Mouse (Mus musculus): ENCODE measurements at regions not wholly inside any gene's neighbourhood (a gene's known extent, or its start where the extent isn't known, plus 50 kb on each side); places are given as distances from the start of the nearest gene placed in this dataset.

DNA sequence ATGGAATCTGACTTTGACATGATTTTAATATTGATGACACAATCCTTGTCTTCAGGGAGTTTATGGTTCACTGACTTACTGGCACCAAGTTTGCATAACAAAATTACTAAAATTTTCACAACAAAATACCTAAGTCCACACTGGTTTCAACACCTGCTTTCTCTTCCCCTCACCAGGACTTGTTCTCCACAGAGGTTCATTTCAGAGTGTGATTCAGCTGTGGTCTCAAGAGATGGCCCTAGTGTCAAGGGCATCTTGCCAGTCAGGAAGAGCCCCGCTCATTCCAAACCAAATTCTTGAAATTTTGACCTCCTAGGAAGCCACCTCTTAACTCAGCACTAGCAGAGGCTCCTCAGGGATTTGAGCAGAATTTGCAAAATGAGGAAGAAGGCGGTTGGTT lies 95.3 kb downstream of the Lmo4 start:
- no peak overlapping the region for H3K4me3 ChIP-seq (ENCODE audit: low read length)
- ATAC-seq = no peak
- no peak overlapping the region for H3K9ac ChIP-seq (ENCODE audit: low read depth, low read length)
- no peak overlapping the region for H3K27ac ChIP-seq (ENCODE audit: low read length)
- WGBS = 82% methylated on average over 2 of the region's 2 CpGs
- no peaks in the 10 kb centered on the region for H3K4me1 ChIP-seq (ENCODE audit: control insufficient read depth, insufficient read depth, low read length)
- H3K27me3 ChIP-seq (replicated peaks; ENCODE audit: control insufficient read depth, insufficient read depth, low read length) = no peaks in the 10 kb centered on the region
- H3K9me3 ChIP-seq (ENCODE audit: control insufficient read depth, low read length) = no peaks in the 10 kb centered on the region
- no peaks in the 10 kb centered on the region for H3K36me3 ChIP-seq (ENCODE audit: control insufficient read depth, insufficient read depth, low read length)
- H3K4me2 ChIP-seq (ENCODE audit: low read depth, low read length) = no peak overlapping the region

DNA sequence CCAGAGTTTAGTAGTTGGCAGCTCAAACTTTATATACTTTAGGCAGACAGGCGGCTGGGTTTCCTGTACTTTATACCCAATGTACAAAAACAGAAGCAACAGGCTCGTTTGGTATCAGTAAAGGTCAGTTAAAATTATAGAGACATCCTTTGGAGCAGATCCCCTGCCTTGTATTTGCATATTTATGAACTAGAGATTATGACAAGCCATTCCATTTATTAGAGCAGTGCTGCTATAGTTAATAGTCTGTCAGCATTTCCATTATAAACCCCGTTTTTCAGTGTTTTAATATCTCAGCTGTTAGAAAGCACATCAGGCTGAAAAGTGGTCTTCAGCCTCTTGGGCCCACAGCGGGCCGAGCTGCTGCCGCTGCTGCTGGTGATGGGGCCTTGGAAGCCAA lies 96.7 kb downstream of the Lmo4 start:
- Histone ChIP-seq H3K4me2 (ENCODE audit: low read depth, low read length) (no peak overlapping the region), H3K36me3 (ENCODE audit: control insufficient read depth, insufficient read depth, low read length) (no peaks in the 10 kb centered on the region), H3K9ac (ENCODE audit: low read depth, low read length) (no peak overlapping the region), H3K4me1 (ENCODE audit: control insufficient read depth, insufficient read depth, low read length) (no peaks in the 10 kb centered on the region), H3K4me3 (ENCODE audit: low read length) (no peak overlapping the region), H3K27me3 (replicated peaks; ENCODE audit: control insufficient read depth, insufficient read depth, low read length) (no peaks in the 10 kb centered on the region), H3K27ac (ENCODE audit: low read length) (no peak overlapping the region), H3K9me3 (ENCODE audit: control insufficient read depth, low read length) (no peaks in the 10 kb centered on the region)
- ATAC-seq = no peak
- 75% methylated on average over 6 of the region's 6 CpGs for WGBS

DNA sequence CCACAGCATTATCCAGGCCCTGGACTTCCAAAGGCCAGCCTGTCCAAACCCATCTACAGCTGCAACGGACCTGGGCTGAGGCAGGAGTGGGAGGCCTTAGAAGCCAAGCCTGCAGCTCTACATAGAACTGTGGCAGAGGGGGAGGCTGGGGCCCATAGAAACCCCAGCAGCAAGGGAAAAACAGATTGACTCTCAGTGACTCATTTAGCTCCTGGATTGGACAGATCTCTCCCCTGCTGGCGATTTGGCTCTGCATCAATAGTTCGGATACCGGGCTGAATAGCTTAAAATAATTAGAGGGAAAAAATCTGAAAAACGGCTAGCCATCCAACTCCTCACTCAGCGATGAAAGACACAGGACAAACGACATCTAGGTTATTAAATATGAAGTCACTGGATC lies 97.4 kb downstream of the Lmo4 start:
- H3K36me3 ChIP-seq (ENCODE audit: control insufficient read depth, insufficient read depth, low read length) = no peaks in the 10 kb centered on the region
- H3K4me1 ChIP-seq (ENCODE audit: control insufficient read depth, insufficient read depth, low read length) = no peaks in the 10 kb centered on the region
- H3K27me3 ChIP-seq (replicated peaks; ENCODE audit: control insufficient read depth, insufficient read depth, low read length) = no peaks in the 10 kb centered on the region
- H3K9me3 ChIP-seq (ENCODE audit: control insufficient read depth, low read length) = no peaks in the 10 kb centered on the region
- H3K4me3 ChIP-seq (ENCODE audit: low read length) = no peak overlapping the region
- no peak overlapping the region for H3K27ac ChIP-seq (ENCODE audit: low read length)
- 75% methylated on average over 7 of the region's 7 CpGs for WGBS
- no peak for ATAC-seq
- H3K4me2 ChIP-seq (ENCODE audit: low read depth, low read length) = no peak overlapping the region
- no peak overlapping the region for H3K9ac ChIP-seq (ENCODE audit: low read depth, low read length)

DNA sequence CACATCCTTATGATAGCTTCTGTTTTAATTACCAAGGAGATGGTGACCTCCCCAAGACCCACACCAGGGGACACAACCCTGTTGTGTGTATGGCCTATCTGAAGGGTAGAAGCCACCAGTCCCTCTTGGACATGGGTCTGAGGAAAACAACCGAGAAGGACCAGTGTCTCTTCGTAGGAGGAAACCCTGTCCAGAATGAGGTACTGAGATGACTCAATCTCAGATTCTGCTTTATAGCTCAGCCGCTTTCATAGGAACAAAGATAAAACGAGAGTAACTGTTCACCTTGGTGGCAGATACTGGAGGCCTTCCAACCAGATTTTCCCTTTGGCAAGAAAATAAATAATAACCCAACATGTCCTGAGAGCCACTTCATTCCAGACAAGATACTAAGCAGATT lies 100.7 kb downstream of the Lmo4 start:
- Histone ChIP-seq H3K4me1 (ENCODE audit: control insufficient read depth, insufficient read depth, low read length) (no peaks in the 10 kb centered on the region), H3K9me3 (ENCODE audit: control insufficient read depth, low read length) (no peaks in the 10 kb centered on the region), H3K9ac (ENCODE audit: low read depth, low read length) (no peak overlapping the region), H3K4me2 (ENCODE audit: low read depth, low read length) (no peak overlapping the region), H3K27me3 (replicated peaks; ENCODE audit: control insufficient read depth, insufficient read depth, low read length) (no peaks in the 10 kb centered on the region), H3K27ac (ENCODE audit: low read length) (no peak overlapping the region), H3K36me3 (ENCODE audit: control insufficient read depth, insufficient read depth, low read length) (no peaks in the 10 kb centered on the region), H3K4me3 (ENCODE audit: low read length) (no peak overlapping the region)
- 75% methylated on average over 4 of the region's 4 CpGs for WGBS
- ATAC-seq = no peak

DNA sequence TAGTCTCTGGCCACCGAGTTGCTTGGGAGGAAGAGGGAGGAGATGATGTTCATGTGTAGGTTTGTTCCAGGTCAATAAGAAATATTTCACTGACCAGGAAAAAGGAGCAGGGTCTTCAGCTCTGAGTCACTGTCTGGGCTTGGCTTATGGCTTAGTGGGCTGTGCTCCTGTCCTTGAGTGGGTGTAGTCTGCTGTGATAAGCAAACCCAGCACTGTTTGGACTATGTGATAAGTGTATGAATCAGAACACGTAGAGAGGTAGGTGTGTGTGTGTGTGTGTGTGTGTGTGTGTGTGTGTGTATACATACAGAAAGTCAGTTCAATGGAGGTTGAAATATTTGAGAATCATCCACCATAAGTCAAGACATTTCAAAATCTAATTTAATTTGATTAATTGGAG lies 105.6 kb downstream of the Lmo4 start:
- ATAC-seq = peak; percentile 68
- Histone ChIP-seq H3K4me2 (ENCODE audit: low read depth, low read length) (no peak overlapping the region), H3K27ac (ENCODE audit: low read length) (no peak overlapping the region), H3K27me3 (replicated peaks; ENCODE audit: control insufficient read depth, insufficient read depth, low read length) (no peaks in the 10 kb centered on the region), H3K4me1 (ENCODE audit: control insufficient read depth, insufficient read depth, low read length) (no peaks in the 10 kb centered on the region), H3K4me3 (ENCODE audit: low read length) (no peak overlapping the region), H3K36me3 (ENCODE audit: control insufficient read depth, insufficient read depth, low read length) (no peaks in the 10 kb centered on the region), H3K9ac (ENCODE audit: low read depth, low read length) (no peak overlapping the region), H3K9me3 (ENCODE audit: control insufficient read depth, low read length) (no peaks in the 10 kb centered on the region)
- 53% methylated on average over 2 of the region's 2 CpGs for WGBS

DNA sequence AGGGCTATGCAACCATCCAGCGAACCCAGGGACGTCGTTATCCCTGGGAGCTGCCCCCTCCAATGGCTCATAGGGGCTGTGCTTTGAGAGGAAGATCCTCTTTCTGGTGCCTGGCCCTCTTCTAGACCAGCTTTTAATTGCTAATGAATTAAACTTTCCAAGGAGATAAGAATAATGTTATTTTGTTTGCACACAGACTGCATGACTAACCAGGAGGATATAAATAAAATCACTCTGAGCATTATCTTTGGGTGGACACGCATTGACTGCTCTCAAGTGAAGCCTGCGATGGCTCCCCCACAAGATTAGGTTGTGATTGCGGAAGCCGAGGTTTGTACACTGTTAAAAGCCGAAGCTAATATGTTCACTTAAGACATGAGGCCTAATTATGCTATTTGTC lies 106.3 kb downstream of the Lmo4 start:
- Histone ChIP-seq H3K9ac (ENCODE audit: low read depth, low read length) (no peak overlapping the region), H3K27ac (ENCODE audit: low read length) (no peak overlapping the region), H3K36me3 (ENCODE audit: control insufficient read depth, insufficient read depth, low read length) (no peaks in the 10 kb centered on the region), H3K4me1 (ENCODE audit: control insufficient read depth, insufficient read depth, low read length) (no peaks in the 10 kb centered on the region), H3K9me3 (ENCODE audit: control insufficient read depth, low read length) (no peaks in the 10 kb centered on the region), H3K4me3 (ENCODE audit: low read length) (no peak overlapping the region), H3K4me2 (ENCODE audit: low read depth, low read length) (no peak overlapping the region), H3K27me3 (replicated peaks; ENCODE audit: control insufficient read depth, insufficient read depth, low read length) (no peaks in the 10 kb centered on the region)
- ATAC-seq = no peak
- 56% methylated on average over 8 of the region's 8 CpGs for WGBS

DNA sequence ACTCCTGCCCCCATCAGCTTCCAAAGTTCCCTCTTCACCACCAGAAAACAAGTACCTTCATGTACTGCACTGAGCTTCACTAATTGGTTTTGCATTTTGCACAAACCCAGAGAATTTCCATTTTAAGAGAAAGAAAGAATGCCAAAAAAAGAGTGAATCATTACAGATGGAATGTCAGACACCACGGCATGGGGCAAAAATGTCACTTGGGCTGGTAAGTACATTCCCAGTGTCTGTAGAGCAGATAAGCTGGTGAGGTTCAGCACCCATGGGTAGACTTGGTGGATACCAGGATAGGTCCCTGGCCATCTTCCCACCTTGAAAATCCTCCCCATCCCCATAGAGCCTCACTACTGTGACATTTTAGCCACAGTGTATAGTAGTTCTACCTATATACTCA lies 113.8 kb downstream of the Lmo4 start:
- H3K27ac ChIP-seq (ENCODE audit: low read length) = no peak overlapping the region
- WGBS = 87% methylated on average over 1 of the region's 1 CpGs
- ATAC-seq = no peak

DNA sequence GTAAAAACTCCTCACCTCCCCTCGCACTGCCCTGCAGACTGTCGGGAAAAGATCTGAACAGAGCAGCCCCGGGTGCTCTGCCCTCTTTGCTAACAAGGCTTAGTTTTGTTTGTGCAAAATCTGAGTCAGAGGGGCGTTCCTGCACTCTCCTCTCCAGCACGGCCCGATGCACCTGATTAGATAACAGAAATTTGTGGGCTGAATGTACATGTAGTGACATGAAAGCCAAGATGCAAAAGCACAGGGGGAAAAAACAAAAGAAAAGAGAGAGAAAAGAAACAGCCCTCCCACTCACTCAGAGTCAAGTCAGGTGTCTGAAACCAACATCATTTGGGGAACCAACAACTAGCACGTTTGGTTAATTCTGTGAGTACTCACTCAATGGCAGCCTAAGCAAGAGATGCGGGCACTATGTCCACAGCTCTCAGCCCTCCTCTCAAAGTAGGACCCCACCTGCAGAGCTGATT lies 115.2 kb downstream of the Lmo4 start:
- WGBS = 25% methylated on average over 8 of the region's 8 CpGs
- H3K36me3 ChIP-seq (ENCODE audit: control insufficient read depth, insufficient read depth, low read length) = no peaks in the 10 kb centered on the region
- 0 out of 2 replicates have a peak, but pooled peaks cover 10% of the 10 kb centered on the region for H3K4me1 ChIP-seq (ENCODE audit: control insufficient read depth, insufficient read depth, low read length)
- ATAC-seq = peak; percentile 63; the same call in 1 of the 2 replicates
- no peak overlapping the region for H3K27ac ChIP-seq (ENCODE audit: low read length)
- no peaks in the 10 kb centered on the region for H3K9me3 ChIP-seq (ENCODE audit: control insufficient read depth, low read length)
- no peak overlapping the region for H3K9ac ChIP-seq (ENCODE audit: low read depth, low read length)
- H3K4me2 ChIP-seq (ENCODE audit: low read depth, low read length) = no peak overlapping the region
- H3K27me3 ChIP-seq (replicated peaks; ENCODE audit: control insufficient read depth, insufficient read depth, low read length) = no peaks in the 10 kb centered on the region
- H3K4me3 ChIP-seq (ENCODE audit: low read length) = no peak overlapping the region

More for the DNA sequence above, 113.8 kb downstream of the Lmo4 start:
- Histone ChIP-seq H3K9ac (ENCODE audit: low read depth, low read length) (no peak overlapping the region), H3K4me2 (ENCODE audit: low read depth, low read length) (no peak overlapping the region), H3K27me3 (replicated peaks; ENCODE audit: control insufficient read depth, insufficient read depth, low read length) (no peaks in the 10 kb centered on the region), H3K36me3 (ENCODE audit: control insufficient read depth, insufficient read depth, low read length) (no peaks in the 10 kb centered on the region), H3K4me1 (ENCODE audit: control insufficient read depth, insufficient read depth, low read length) (0 out of 2 replicates have a peak, but pooled peaks cover 10% of the 10 kb centered on the region), H3K9me3 (ENCODE audit: control insufficient read depth, low read length) (no peaks in the 10 kb centered on the region), H3K4me3 (ENCODE audit: low read length) (no peak overlapping the region)

DNA sequence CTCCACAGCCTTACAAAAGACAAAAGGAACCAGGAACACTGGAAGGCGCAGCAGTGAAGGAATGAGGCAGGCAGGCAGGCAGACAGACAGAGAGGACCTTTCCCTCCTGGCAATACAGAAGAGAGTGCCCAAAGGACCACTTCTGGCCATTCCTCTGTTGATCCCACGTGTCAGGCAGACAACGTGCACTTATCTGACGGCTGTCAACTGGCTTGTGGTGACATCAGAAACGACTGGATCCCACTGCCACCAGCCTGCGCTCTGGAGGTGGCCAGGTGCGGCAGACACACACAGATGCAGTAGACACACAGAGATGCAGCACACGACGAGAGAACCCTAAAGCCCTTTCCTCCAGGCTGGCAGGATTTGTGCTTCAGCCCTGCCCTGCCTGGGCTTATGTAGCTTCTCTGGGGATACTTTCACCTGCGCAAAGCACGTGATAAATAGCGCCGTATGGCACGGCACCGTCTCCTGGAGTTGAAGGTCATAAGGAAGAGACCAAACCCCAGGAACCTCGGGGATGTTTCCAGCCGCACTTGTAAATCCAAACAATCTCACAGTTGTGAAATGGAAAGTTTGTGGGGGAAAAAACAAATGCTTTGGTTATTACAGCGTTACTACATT lies 116.6 kb downstream of the Lmo4 start:
- Histone ChIP-seq H3K9me3 (ENCODE audit: control insufficient read depth, low read length) (no peaks in the 10 kb centered on the region), H3K4me2 (ENCODE audit: low read depth, low read length) (peak overlapping the region; percentile 46), H3K9ac (ENCODE audit: low read depth, low read length) (no peak overlapping the region; the same call in 1 of the 2 replicates), H3K27me3 (replicated peaks; ENCODE audit: control insufficient read depth, insufficient read depth, low read length) (no peaks in the 10 kb centered on the region), H3K36me3 (ENCODE audit: control insufficient read depth, insufficient read depth, low read length) (no peaks in the 10 kb centered on the region), H3K4me3 (ENCODE audit: low read length) (peak overlapping the region; percentile 22), H3K4me1 (ENCODE audit: control insufficient read depth, insufficient read depth, low read length) (0 out of 2 replicates have a peak, but pooled peaks cover 10% of the 10 kb centered on the region), H3K27ac (ENCODE audit: low read length) (no peak overlapping the region)
- peak; percentile 80 for ATAC-seq
- 41% methylated on average over 18 of the region's 18 CpGs for WGBS

DNA sequence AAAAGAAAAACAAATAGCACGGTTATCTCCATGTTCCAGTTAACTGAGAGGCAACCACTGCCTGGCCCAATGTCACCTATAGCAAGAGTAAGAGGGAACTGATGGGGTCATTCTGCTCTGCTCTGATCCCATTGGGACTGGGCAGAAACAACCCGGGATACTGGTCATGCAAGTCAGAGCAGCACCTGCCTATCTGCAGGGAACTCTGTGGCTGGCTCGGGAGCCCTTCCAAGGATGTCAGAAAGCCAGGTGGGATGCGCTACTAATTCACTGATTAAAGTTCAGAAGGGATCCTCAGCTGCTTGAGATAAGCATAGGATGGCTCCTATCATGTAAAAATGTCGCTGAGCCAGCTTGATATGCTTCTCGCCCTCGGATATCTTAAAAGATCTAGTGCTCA lies 117.2 kb downstream of the Lmo4 start:
- no peak overlapping the region for H3K4me3 ChIP-seq (ENCODE audit: low read length)
- 50% methylated on average over 7 of the region's 7 CpGs for WGBS
- no peaks in the 10 kb centered on the region for H3K27me3 ChIP-seq (replicated peaks; ENCODE audit: control insufficient read depth, insufficient read depth, low read length)
- peak overlapping the region; percentile 46; the same call in 1 of the 2 replicates for H3K4me2 ChIP-seq (ENCODE audit: low read depth, low read length)
- H3K36me3 ChIP-seq (ENCODE audit: control insufficient read depth, insufficient read depth, low read length) = no peaks in the 10 kb centered on the region
- no peak overlapping the region for H3K27ac ChIP-seq (ENCODE audit: low read length)
- 0 out of 2 replicates have a peak, but pooled peaks cover 10% of the 10 kb centered on the region for H3K4me1 ChIP-seq (ENCODE audit: control insufficient read depth, insufficient read depth, low read length)
- peak; percentile 27; the same call in 1 of the 2 replicates for ATAC-seq
- no peaks in the 10 kb centered on the region for H3K9me3 ChIP-seq (ENCODE audit: control insufficient read depth, low read length)
- no peak overlapping the region for H3K9ac ChIP-seq (ENCODE audit: low read depth, low read length)

All from intestine, embryonic 16.5 days (tissue).